Mouse (Mus musculus): ENCODE data around the gene Galnt7. TPM values are rescaled to one million over a fixed set of nuclear protein-coding genes. Genes with fewer than 3 reads are reported as not detected.
"Not testable (repeated sequence)": the region's sequence is repeated elsewhere in the genome, so short reads cannot be mapped to it uniquely, and the experiment has no call there.

Galnt7 gene
- polyA plus RNA-seq, 1 experiment, result 8.2 TPM

DNA sequence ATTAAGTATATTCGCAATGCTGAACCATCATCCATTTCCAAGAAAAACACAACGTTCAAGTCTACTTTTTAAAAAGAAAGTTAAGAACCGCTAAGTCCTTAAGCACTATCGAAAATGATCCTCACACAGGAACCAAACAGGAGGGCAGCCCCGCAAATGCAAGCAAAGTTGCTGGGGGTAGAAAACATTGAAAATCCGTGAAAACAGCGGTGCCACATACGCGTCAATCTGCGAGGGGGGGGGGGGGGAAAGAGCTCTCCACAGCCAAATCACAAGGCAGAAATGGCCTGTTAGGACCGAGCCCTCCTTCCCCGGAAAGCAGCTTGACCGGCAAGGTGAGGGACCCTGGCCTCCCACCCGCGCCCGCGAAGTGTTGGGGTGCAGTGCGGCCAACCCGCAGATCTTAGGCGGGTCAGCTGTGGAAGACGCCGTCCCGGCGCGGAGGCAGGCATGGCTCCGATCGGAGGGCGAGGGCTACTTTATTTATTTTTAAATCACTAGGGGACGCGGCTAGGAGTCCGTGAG is 142.0 kb downstream of the Galnt7 start:
- DNase-seq (ENCODE audit: low read depth), result no peak
- TF ChIP-seq POLR2A (IDR thresholded peaks at IDR 0.05; ENCODE audit: borderline replicate concordance, extremely low read depth, insufficient read depth, insufficient read length, poor library complexity, severe bottlenecking) (0 out of 2 replicates have a peak, but pooled peaks have one; percentile 6), CTCF (IDR thresholded peaks at IDR 0.05; ENCODE audit: borderline replicate concordance, extremely low read depth, insufficient read depth, insufficient read length) (no peak)

DNA sequence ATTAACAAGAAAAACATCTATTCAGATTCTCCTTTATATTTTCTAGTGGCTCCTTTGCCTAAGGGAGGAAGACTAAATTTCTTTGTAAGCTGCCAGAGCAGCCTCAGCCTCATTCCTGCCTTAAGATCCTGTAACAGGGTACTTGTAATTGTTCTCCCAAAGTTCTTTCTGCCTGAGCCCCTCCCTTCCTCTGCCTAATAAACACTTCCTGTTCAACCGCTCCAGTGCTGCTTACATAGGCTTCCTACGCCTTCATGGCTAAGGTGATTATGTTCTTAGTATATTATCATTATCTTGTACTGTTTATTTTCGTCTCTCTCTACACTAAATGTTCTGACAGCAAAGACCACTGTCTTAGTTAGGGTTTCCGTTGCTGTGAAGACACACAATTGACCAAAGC is 144.2 kb downstream of the Galnt7 start:
- TF ChIP-seq CTCF (IDR thresholded peaks at IDR 0.05; ENCODE audit: borderline replicate concordance, extremely low read depth, insufficient read depth, insufficient read length), result no peak
- no peak for TF ChIP-seq POLR2A (IDR thresholded peaks at IDR 0.05; ENCODE audit: borderline replicate concordance, extremely low read depth, insufficient read depth, insufficient read length, poor library complexity, severe bottlenecking)

DNA sequence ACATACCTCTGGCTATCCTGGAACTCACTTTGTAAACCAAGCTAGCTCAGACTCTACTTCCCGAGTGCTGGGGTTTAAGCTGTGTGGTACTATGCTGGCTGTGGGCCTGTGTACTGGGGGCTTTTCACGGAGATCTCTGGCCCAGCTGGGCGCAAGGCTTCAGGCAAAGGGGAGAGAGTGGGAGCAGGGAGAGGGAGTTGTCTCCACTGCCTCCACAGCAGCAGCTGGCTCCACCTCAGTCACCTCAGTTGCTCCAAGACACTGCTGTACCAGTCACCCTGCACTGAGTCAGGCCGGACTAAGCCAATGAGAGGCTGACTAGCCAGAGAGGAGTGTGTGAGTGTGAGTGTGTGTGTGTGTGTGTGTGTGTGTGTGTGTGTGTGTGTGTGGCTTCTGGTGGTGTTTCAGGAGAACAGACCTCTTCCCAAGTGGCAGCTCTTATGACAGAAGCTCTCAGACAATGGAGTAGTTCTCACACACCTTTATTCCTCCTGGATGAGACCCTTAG is 145.2 kb downstream of the Galnt7 start:
- TF ChIP-seq CTCF (IDR thresholded peaks at IDR 0.05; ENCODE audit: borderline replicate concordance, extremely low read depth, insufficient read depth, insufficient read length) (no peak), POLR2A (IDR thresholded peaks at IDR 0.05; ENCODE audit: borderline replicate concordance, extremely low read depth, insufficient read depth, insufficient read length, poor library complexity, severe bottlenecking) (no peak)
- no peak for DNase-seq (ENCODE audit: low read depth)

More for the DNA sequence above, 144.2 kb downstream of the Galnt7 start:
- DNase-seq (ENCODE audit: low read depth), result no peak

DNA sequence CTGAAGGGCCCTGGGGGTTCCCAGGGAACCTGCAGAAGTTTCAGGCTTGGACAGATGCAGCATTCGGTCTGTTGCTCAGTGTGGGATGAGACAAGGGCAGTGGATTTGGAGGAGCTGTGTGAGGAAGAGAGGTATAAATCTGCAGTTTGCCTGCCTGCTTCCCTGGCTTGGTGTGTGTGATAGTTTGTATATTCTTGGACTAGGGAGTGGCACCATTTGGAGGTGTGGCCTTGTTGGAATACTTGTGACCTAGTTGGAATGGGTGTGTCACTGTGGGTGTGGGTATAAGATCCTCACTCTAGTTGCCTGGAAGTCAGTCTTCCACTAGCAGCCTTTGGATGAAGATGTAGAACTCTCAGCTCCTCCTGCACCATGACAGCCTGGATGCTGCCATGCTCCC is 147.3 kb downstream of the Galnt7 start:
- DNase-seq (ENCODE audit: low read depth), result not testable (repeated sequence)

DNA sequence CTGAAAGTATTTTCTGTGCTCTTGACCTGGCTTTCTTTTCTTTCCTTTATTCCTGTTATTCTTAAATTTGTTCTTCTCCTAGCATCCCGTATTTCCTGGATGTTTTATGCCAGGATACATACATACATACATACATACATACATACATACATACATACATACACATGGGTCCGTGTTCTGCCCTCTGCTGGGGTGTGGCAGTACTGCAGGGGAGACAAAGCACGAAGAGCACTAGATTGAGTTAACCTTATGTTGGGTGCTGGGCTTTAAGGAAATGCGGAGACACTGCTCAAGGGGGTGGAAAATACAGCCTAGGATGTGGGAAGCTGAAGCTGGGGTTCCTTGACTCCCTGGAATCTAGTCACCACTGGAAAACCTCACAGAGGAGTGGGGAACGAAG is 149.2 kb downstream of the Galnt7 start:
- TF ChIP-seq CTCF (IDR thresholded peaks at IDR 0.05; ENCODE audit: borderline replicate concordance, extremely low read depth, insufficient read depth, insufficient read length), result peak; percentile 68; the same call in 1 of the 2 replicates
- TF ChIP-seq POLR2A (IDR thresholded peaks at IDR 0.05; ENCODE audit: borderline replicate concordance, extremely low read depth, insufficient read depth, insufficient read length, poor library complexity, severe bottlenecking), result no peak
- peak; percentile 74 for DNase-seq (ENCODE audit: low read depth)

DNA sequence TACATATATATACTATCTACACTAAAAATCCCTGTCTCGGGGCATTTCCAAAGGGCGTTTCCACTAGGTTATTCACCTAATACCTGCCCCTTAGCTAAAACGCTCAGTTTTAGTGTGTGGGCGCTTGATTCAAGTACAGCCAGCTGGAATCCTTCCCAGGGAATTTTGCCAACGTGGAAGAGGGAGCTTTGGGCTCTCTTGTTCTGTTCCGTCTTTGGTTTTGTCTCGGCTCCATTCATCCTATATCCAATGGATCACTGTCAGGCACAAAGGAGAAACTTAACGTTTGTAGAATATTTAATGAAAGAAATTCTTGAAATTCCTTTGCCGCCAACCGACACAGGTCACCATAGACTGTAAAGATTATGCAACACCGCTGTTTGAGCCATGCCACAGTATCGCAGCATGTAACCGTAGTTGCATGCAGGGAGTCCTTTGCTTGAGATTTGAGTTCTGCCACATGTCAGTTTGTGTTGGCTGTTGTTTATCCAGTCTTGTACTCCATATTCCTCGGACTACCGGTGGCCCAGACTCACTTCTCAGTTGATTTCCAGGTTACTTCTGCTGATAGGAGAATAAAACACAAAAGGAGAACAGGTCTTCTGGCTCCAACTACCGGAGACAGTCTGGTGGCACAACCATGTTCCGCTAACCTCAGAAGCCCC is 153.9 kb downstream of the Galnt7 start:
- no peak for TF ChIP-seq CTCF (IDR thresholded peaks at IDR 0.05; ENCODE audit: borderline replicate concordance, extremely low read depth, insufficient read depth, insufficient read length)
- no peak for TF ChIP-seq POLR2A (IDR thresholded peaks at IDR 0.05; ENCODE audit: borderline replicate concordance, extremely low read depth, insufficient read depth, insufficient read length, poor library complexity, severe bottlenecking)
- DNase-seq (ENCODE audit: low read depth), result peak; percentile 94

DNA sequence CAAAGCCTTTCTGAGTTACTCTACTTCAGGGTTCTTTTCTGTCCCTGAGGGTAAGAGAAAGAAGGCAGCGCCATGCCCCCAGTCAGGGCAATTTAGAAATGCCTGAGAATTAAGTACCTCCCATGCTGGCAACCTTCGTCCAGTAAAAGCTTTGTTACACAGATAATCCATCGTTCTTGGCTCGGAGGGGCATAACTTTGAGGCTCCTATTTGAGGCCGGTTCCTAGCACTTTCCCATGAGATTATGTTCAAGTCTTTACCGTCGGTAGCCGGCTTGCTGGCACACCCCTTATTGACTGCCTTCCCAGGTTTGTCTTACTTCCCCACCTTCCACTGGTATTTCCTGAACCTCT is 154.4 kb downstream of the Galnt7 start:
- peak; percentile 88 for DNase-seq (ENCODE audit: low read depth)

DNA sequence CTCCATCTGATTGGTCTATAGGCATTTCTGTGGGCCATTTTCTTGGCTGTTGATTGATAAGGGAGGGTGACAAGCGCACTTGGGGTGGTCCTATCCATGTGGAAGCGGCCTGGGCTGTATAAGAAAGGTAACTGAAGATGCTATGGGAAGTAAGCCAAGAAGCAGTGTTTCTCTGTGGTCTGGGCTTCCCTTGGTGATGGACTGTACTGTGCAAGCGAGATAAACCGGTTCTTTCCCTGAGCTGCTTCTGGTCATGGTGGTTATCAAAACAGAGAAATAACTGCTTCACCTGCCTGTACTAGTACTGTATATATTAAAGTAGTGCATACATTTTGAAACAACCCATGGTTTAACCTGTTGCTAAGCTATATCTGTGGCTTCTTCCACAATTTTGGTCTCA is 161.0 kb downstream of the Galnt7 start:
- TF ChIP-seq CTCF (IDR thresholded peaks at IDR 0.05; ENCODE audit: borderline replicate concordance, extremely low read depth, insufficient read depth, insufficient read length), result no peak
- TF ChIP-seq POLR2A (IDR thresholded peaks at IDR 0.05; ENCODE audit: borderline replicate concordance, extremely low read depth, insufficient read depth, insufficient read length, poor library complexity, severe bottlenecking), result no peak
- no peak for DNase-seq (ENCODE audit: low read depth)

More for the DNA sequence above, 154.4 kb downstream of the Galnt7 start:
- TF ChIP-seq CTCF (IDR thresholded peaks at IDR 0.05; ENCODE audit: borderline replicate concordance, extremely low read depth, insufficient read depth, insufficient read length) (no peak), POLR2A (IDR thresholded peaks at IDR 0.05; ENCODE audit: borderline replicate concordance, extremely low read depth, insufficient read depth, insufficient read length, poor library complexity, severe bottlenecking) (no peak)

DNA sequence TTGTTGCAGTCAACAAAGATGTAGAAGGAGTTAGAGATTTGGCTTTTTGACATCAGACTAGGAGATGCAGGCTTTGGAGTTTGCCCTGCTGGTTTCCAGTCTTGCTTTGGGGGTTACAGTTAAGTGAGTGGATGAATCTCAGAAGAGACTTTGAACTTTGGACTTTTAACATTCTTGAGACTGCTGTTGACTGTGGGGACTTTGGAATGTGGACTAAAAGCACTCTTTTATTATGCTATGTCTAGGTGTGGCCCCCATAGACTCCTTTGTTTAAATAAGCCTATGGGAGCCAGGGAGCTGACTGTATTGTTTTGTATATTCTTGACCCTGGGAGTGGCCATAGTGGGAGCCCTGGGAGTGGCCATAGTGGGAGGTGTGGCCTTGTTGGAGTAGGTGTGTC is 162.9 kb downstream of the Galnt7 start:
- TF ChIP-seq CTCF (IDR thresholded peaks at IDR 0.05; ENCODE audit: borderline replicate concordance, extremely low read depth, insufficient read depth, insufficient read length), result no peak
- TF ChIP-seq POLR2A (IDR thresholded peaks at IDR 0.05; ENCODE audit: borderline replicate concordance, extremely low read depth, insufficient read depth, insufficient read length, poor library complexity, severe bottlenecking), result no peak
- DNase-seq (ENCODE audit: low read depth), result no peak

DNA sequence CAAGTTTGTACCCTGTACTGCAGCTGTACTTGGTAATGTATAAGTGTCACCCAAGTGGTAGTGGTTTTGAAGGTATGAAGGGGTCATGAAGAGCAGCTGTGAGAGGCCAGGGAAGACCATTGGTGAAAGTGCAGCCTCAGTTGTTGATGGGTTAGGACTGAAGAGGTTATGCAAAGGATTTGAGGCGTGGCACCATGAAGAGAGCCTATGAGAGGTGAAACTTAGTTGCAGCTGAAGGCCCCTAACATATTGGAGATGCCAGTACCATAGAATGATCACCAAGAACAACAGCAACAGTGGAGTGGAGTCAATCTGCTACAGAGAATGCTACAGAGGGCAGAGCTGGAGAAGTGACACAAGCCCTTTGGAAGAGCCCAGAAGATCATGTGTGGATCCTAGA is 163.5 kb downstream of the Galnt7 start:
- TF ChIP-seq POLR2A (IDR thresholded peaks at IDR 0.05; ENCODE audit: borderline replicate concordance, extremely low read depth, insufficient read depth, insufficient read length, poor library complexity, severe bottlenecking) (no peak), CTCF (IDR thresholded peaks at IDR 0.05; ENCODE audit: borderline replicate concordance, extremely low read depth, insufficient read depth, insufficient read length) (no peak)
- no peak for DNase-seq (ENCODE audit: low read depth)

DNA sequence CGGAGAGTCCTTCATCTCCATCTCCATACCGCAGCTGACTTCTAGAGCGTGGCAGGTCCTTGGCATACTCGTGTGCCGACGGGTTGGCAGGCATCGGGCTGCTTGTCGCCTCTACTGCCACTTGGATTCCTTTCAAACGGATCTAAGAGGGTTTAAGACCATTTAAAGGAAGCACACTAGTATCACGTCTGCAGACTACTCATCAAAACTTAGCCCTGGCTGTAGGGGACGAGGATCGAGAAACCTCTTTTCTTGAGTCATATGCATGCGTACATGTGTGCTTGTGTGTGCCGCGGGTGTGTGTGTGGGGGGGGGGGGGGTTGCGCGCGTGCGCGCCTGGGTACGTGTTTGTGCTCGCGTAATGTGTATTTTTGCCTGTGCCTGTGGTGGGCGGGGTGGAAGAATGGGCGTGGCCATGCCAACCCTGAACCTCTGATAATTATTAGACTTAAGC is 164.5 kb downstream of the Galnt7 start:
- DNase-seq (ENCODE audit: low read depth), result peak; percentile 89
- no peak for TF ChIP-seq CTCF (IDR thresholded peaks at IDR 0.05; ENCODE audit: borderline replicate concordance, extremely low read depth, insufficient read depth, insufficient read length)
- no peak for TF ChIP-seq POLR2A (IDR thresholded peaks at IDR 0.05; ENCODE audit: borderline replicate concordance, extremely low read depth, insufficient read depth, insufficient read length, poor library complexity, severe bottlenecking)

Measured in brain, embryonic 14.5 days (tissue).